Mouse (Mus musculus) liver, embryonic 14 days (tissue): ENCODE data around the gene Ggnbp2. TPM values are rescaled to one million over a fixed set of nuclear protein-coding genes. Genes with fewer than 3 reads are reported as not detected.

Source experiments
- polyA plus RNA-seq: library from polyadenylated mRNA; depleted of rRNA; stranded (reverse); fragments of >200 nt; gene quantifications from 2 replicates; pipeline ENCODE4 v1.2.3, GENCODE M21; 2012; rRNA removed

The Ggnbp2 gene
- polyA plus RNA-seq: 72.9 and 73.7 TPM in 2 replicates

DNA sequence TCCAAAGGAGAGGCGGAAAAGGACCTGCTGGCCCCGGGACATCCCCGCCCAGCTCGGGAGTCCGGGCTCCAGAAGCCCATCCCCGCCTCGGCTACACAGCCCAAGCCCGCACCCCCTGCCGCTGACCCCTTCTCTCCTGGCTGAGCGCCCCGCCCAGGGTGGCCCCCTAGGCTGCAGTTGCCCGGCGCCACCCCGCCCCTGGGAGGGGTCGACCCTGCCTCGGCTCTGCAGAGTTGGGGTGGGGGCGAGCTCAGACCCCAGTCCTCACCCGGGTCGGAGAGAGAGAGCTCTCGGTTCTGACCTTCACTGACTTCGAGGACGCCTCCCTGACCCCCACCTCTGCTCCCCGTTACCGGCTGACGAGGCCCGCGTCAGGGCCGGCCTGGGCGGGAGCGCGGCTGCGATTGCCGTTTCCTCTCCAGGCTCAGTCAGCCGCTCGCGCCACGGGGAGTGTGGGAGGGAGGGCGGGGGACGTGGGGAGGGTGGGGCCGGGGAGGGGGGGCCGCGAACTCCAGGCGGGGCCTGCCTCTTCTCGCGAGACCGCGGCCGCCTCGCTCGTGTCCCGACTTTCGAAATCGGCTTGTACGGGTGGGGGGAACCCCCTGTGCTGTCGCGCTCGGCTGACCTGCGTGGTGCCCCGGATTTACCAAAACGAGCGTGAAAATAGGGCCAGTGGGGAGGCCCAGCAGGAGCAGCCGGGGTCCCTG is at the start of gene Ggnbp2:
Gene Ggnbp2 (minus strand): TSS at position 481 of the 707 bp plus-strand sequence.

DNA sequence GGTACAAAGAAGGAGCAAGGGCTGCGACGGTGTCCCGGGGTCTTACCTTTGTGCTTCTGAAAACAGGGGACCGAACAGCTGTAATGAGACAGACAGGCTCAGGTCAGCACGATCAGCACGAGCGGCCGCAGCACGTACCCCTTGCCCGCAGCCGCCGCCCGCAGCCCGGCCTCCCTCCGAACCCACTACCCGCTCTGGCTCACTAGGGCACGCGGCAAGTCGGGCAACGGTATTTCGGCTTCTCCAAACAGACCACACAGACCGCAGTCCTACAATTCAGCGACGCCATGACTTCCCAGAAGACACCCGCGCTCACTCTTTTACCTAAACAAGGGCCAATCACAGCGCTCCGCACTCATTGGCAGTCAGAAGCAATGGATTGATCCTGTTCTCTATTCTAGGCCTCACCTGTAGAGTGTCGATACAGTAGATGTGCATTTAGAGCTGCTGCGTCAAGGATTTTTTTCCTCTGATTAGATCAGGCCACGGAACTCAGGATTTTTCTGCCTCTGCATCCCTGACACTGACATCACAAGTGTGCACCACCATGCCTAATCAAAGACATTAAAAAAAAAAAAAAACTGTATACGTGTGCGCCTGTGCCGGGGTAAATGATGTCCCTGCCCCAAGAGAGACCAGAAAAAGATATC is 45.6 kb upstream of the Ggnbp2 start, which contains the start of gene Znhit3:
Gene Znhit3 (minus strand): TSS at position 314 of the 650 bp plus-strand sequence.

DNA sequence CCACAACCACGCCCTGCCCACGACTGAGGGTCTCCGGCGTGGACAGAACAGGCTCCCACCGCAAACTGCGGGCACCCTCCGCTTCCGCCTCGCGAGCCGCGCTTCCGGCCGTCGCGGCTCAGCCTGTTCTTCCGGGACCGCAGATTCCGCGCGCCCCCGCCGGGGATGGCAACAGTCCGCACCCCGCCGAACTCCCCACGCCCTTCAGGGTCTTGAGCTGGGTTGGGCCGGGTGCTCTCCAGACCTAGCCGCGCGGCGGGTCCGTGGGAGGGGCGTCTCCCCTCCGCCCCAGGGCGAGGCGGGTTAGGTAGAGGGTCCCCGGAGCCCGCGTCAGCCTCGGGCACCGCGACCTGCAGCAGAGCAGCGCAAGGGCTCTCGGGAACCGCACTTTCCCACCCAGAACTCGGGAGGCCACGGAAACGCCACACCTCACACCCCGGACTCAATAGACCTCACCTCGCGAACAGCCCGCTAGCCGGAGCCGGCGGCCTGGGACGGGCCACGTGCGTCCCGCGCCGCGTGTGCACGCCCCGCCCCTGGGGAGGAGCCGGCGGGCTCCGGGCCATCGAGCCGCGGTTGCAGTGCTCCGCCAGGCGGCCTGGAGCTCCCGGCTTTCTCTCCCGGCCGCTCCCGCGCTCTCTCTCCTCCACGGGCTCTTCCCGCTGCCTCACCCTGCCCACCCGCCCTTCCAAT is 9.3 kb upstream of the Ggnbp2 start, which contains the start of the genes Myo19 and Pigw:
Gene Myo19 (plus strand): TSS at position 377 of the 693 bp plus-strand sequence.
Gene Pigw (minus strand): TSS at position 514 of the 693 bp plus-strand sequence.

DNA sequence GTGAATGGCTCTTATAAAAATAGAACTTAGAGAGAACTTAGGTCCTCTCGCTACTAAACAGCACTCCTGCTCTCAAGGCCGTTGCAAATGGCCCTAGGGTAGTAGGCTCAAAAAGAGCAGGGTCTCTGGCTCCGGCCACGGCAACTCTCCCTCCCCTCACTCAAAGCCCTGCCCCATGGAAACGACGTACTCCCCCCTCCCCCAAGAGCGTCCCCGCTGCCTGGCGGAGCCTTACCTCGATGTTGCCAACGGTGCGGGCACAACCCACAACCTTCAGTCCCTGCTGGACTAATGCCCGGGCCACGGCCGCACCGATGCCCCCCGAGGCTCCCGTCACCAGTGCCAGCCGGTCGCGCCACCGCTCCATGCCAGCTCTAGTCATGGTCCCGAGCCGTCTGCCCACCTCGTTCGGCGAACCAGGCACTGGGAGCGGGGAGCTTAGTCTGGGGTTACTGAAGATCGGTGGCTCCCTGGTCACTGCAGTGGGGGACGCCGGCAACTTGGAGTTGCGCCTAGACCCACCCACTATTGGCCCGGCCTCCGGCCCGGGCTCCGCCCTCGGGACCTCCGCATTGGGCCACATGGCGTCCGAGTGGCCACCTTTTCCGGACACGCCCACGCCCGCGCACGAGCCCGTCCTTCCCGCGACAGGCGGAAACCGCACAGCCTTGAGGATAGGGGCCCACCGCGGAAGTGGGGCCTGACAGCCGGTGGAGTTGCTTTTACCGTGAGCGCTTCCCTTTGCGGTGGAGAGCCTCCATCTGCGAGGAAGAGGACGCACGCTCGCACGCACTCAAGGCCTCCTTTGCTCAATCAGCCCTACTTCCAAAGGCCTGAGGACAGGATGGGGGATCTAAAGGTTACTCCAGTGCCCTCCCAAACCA is 41.9 kb downstream of the Ggnbp2 start, which contains the start of gene Dhrs11:
Gene Dhrs11 (minus strand): TSS at position 479 of the 884 bp plus-strand sequence.

DNA sequence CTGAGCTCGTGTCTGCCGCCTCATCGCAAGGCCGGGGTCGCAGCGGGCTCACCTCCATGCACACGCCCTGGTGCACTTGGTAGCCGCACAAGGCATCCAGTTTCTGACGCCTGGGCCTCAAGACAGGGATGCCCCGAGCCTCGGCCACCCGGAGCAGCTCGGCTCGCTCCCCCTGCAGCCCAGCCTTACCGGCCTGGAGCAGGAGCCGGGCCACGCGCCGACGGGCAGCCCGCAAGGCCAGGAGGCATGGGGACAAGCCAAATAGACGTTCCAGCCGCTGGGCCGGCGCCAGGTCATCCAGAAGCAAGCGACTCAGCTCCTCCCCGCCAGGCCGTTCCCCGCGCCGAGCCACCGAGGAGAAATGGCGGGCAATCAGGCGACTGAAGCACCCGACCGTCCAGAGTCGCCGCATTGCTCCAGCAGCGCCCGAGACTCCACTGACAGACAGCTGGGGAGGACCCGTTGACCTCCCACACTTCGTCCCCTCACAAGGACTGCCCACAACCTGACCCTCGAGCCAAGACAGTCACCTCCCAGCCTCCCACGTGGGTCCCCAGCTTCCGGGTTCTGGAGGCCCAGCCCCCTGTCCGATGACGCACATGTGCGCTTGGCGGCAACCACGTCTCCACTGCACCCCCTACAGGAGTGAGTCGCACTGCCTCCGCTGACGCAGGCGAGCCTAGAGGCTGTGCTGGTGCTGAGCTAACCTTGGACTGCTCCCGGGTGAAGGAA is 51.5 kb downstream of the Ggnbp2 start, which contains the start of gene Mrm1:
Gene Mrm1 (minus strand): TSS at position 555 of the 732 bp plus-strand sequence.

Other genes with a start within 250 kb of the Ggnbp2 start
- 23.0 and 23.4 TPM in 2 replicates for gene Mrm1, start 51.3 kb downstream of the Ggnbp2 start, polyA plus RNA-seq
- gene Dhrs11, start 41.8 kb downstream of the Ggnbp2 start, polyA plus RNA-seq: 177 and 206 TPM in 2 replicates
- gene Myo19, start 9.3 kb upstream of the Ggnbp2 start, polyA plus RNA-seq: 5.2 and 6.6 TPM in 2 replicates
- gene Pigw, start 9.5 kb upstream of the Ggnbp2 start, polyA plus RNA-seq: 4.3 and 4.7 TPM in 2 replicates
- gene Znhit3, start 45.5 kb upstream of the Ggnbp2 start, polyA plus RNA-seq: 18.4 and 21.7 TPM in 2 replicates
- gene Car4, start 87.0 kb upstream of the Ggnbp2 start, polyA plus RNA-seq: 0.30 and 0.32 TPM in 2 replicates